Mouse (Mus musculus) layer of hippocampus, adult 11-12 months (tissue): ENCODE results near the gene Gabrd.
A peak's percentile ranks its signal among the peaks of the same experiment; 100 is the strongest.
"Not testable (repeated sequence)": the region's sequence is repeated elsewhere in the genome, so short reads cannot be mapped to it uniquely, and the experiment has no call there.

ENCODE experiments used
- DNase-seq: peaks from one replicate; pipeline ENCODE4 v3.0.0; 2022; ENCODE audit warnings: low spot score

Gabrd gene

GRCm38 (mm10) chr4:155397511-155398221 is at the start of gene Gabrd:
Gabrd (minus strand) TSS chr4:155398112.
- DNase-seq: no peak

GRCm38 (mm10) chr4:155442808-155443207 is 44.9 kb upstream of the Gabrd start:
- DNase-seq: no peak

GRCm38 (mm10) chr4:155433993-155434392 is 36.1 kb upstream of the Gabrd start:
- no peak for DNase-seq

GRCm38 (mm10) chr4:155432358-155432757 is 34.4 kb upstream of the Gabrd start:
- DNase-seq: no peak

- no peak for DNase-seq
Observed at GRCm38 (mm10) chr4:155429202-155429601, 31.3 kb upstream of the Gabrd start.

- no peak for DNase-seq
Observed at GRCm38 (mm10) chr4:155428442-155428841, 30.5 kb upstream of the Gabrd start.

GRCm38 (mm10) chr4:155426272-155426671 is 28.4 kb upstream of the Gabrd start:
- DNase-seq: no peak

- no peak for DNase-seq
Observed at GRCm38 (mm10) chr4:155423988-155424387, 26.1 kb upstream of the Gabrd start.

GRCm38 (mm10) chr4:155421412-155422370 is 23.8 kb upstream of the Gabrd start:
- not testable (repeated sequence) for DNase-seq

- DNase-seq: no peak
Observed at GRCm38 (mm10) chr4:155420137-155420536, 22.2 kb upstream of the Gabrd start.

GRCm38 (mm10) chr4:155414656-155415235 is 16.8 kb upstream of the Gabrd start:
- no peak for DNase-seq

- DNase-seq: no peak
Observed at GRCm38 (mm10) chr4:155413641-155414335, 15.9 kb upstream of the Gabrd start.

- no peak for DNase-seq
Observed at GRCm38 (mm10) chr4:155412124-155412523, 14.2 kb upstream of the Gabrd start.

GRCm38 (mm10) chr4:155409058-155409776 is 11.3 kb upstream of the Gabrd start, which contains the start of gene Cfap74:
Cfap74 (plus strand) TSS chr4:155409190.
- DNase-seq: peak; percentile 88

- DNase-seq: no peak
Observed at GRCm38 (mm10) chr4:155408695-155409057, 10.8 kb upstream of the Gabrd start.

GRCm38 (mm10) chr4:155402489-155402888 is 4.6 kb upstream of the Gabrd start:
- no peak for DNase-seq

- no peak for DNase-seq
Observed at GRCm38 (mm10) chr4:155401121-155401520, 3.2 kb upstream of the Gabrd start.

GRCm38 (mm10) chr4:155398222-155398540 is 269 bp upstream of the Gabrd start:
- no peak for DNase-seq

- no peak for DNase-seq
Observed at GRCm38 (mm10) chr4:155396751-155397150, 1.2 kb downstream of the Gabrd start.

GRCm38 (mm10) chr4:155395471-155395870 is 2.4 kb downstream of the Gabrd start:
- no peak for DNase-seq

GRCm38 (mm10) chr4:155387166-155387565 is 10.7 kb downstream of the Gabrd start:
- no peak for DNase-seq
